Mouse (Mus musculus): ENCODE measurements around the gene Rnf181. TPM values are rescaled to one million over a fixed set of nuclear protein-coding genes. Genes with fewer than 3 reads are reported as not detected.

Gene Rnf181
- polyA plus RNA-seq, 1 experiment from 2014 or later: 86.5 TPM

GRCm38 (mm10) chr6:72359343-72359742 lies 7.4 kb downstream of the Rnf181 start:
- no peak overlapping the region for H3K4me3 ChIP-seq (ENCODE audit: low read depth, low read length)
- peaks cover 24% of the 10 kb centered on the region for H3K27me3 ChIP-seq (ENCODE audit: control insufficient read depth, insufficient read depth, low read depth, low read length)
- H3K4me2 ChIP-seq (ENCODE audit: low read depth, low read length): no peak overlapping the region
- H3K4me1 ChIP-seq (ENCODE audit: control insufficient read depth, low read depth, low read length): peaks cover 55% of the 10 kb centered on the region
- H3K9me3 ChIP-seq (replicated peaks; ENCODE audit: control insufficient read depth, low read length): no peaks in the 10 kb centered on the region
- no peak overlapping the region for H3K9ac ChIP-seq (ENCODE audit: low read depth, low read length)
- WGBS (ENCODE audit: insufficient replicate concordance): 56% methylated on average over 2 of the region's 2 CpGs
- peaks cover 16% of the 10 kb centered on the region for H3K36me3 ChIP-seq (ENCODE audit: control insufficient read depth, insufficient read depth)
- no peak overlapping the region for H3K27ac ChIP-seq (ENCODE audit: low read length)
- ATAC-seq (ENCODE audit: low read depth): no peak

GRCm38 (mm10) chr6:72358086-72358764 lies 8.5 kb downstream of the Rnf181 start:
- WGBS (ENCODE audit: insufficient replicate concordance): 73% methylated on average over 10 of the region's 10 CpGs
- Histone ChIP-seq H3K36me3 (ENCODE audit: control insufficient read depth, insufficient read depth) (peaks cover 16% of the 10 kb centered on the region), H3K9me3 (replicated peaks; ENCODE audit: control insufficient read depth, low read length) (no peaks in the 10 kb centered on the region), H3K27ac (ENCODE audit: low read length) (no peak overlapping the region), H3K9ac (ENCODE audit: low read depth, low read length) (no peak overlapping the region), H3K4me3 (ENCODE audit: low read depth, low read length) (no peak overlapping the region), H3K4me1 (ENCODE audit: control insufficient read depth, low read depth, low read length) (peaks cover 56% of the 10 kb centered on the region), H3K4me2 (ENCODE audit: low read depth, low read length) (no peak overlapping the region), H3K27me3 (ENCODE audit: control insufficient read depth, insufficient read depth, low read depth, low read length) (peaks cover 32% of the 10 kb centered on the region)
- ATAC-seq (ENCODE audit: low read depth): no peak

- H3K27ac ChIP-seq (ENCODE audit: low read length): no peak overlapping the region
- 53% methylated on average over 5 of the region's 5 CpGs for WGBS (ENCODE audit: insufficient replicate concordance)
- H3K4me2 ChIP-seq (ENCODE audit: low read depth, low read length): peak overlapping the region; percentile 58; the same call in 1 of the 2 replicates
- H3K4me1 ChIP-seq (ENCODE audit: control insufficient read depth, low read depth, low read length): peaks cover 51% of the 10 kb centered on the region
- H3K27me3 ChIP-seq (ENCODE audit: control insufficient read depth, insufficient read depth, low read depth, low read length): peaks cover 32% of the 10 kb centered on the region
- no peak overlapping the region for H3K4me3 ChIP-seq (ENCODE audit: low read depth, low read length)
- no peaks in the 10 kb centered on the region for H3K9me3 ChIP-seq (replicated peaks; ENCODE audit: control insufficient read depth, low read length)
- peak; percentile 22 for ATAC-seq (ENCODE audit: low read depth)
- no peak overlapping the region for H3K9ac ChIP-seq (ENCODE audit: low read depth, low read length)
- peaks cover 16% of the 10 kb centered on the region for H3K36me3 ChIP-seq (ENCODE audit: control insufficient read depth, insufficient read depth)
These were observed 9.3 kb downstream of the Rnf181 start for GRCm38 (mm10) chr6:72357164-72358079.

- H3K36me3 ChIP-seq (ENCODE audit: control insufficient read depth, insufficient read depth): peaks cover 16% of the 10 kb centered on the region
- peak overlapping the region; percentile 45 for H3K27ac ChIP-seq (ENCODE audit: low read length)
- peaks cover 55% of the 10 kb centered on the region for H3K4me1 ChIP-seq (ENCODE audit: control insufficient read depth, low read depth, low read length)
These were observed 10.7 kb downstream of the Rnf181 start for GRCm38 (mm10) chr6:72356001-72356532.

GRCm38 (mm10) chr6:72355066-72355911 lies 11.5 kb downstream of the Rnf181 start, which contains the start of gene Tmem150a:
TSS of gene Tmem150a (plus strand) at chr6:72355447.
- peak within 1 kb of the TSS; percentile 61 for H3K4me3 ChIP-seq (ENCODE audit: low read depth, low read length)
- peak within 1 kb of the TSS; percentile 57 for H3K9ac ChIP-seq (ENCODE audit: low read depth, low read length)
- H3K4me2 ChIP-seq (ENCODE audit: low read depth, low read length): peak within 1 kb of the TSS; percentile 58
- no peaks in the 10 kb centered on the region for H3K9me3 ChIP-seq (replicated peaks; ENCODE audit: control insufficient read depth, low read length)
- peak; percentile 75 for ATAC-seq (ENCODE audit: low read depth)
- H3K4me1 ChIP-seq (ENCODE audit: control insufficient read depth, low read depth, low read length): peaks cover 53% of the 10 kb centered on the region
- H3K27ac ChIP-seq (ENCODE audit: low read length): peak within 1 kb of the TSS; percentile 54
- peaks cover 32% of the 10 kb centered on the region for H3K27me3 ChIP-seq (ENCODE audit: control insufficient read depth, insufficient read depth, low read depth, low read length)
- under 1% methylated on average over 70 of the region's 71 CpGs for WGBS (ENCODE audit: insufficient replicate concordance)
- peaks cover 16% of the 10 kb centered on the region for H3K36me3 ChIP-seq (ENCODE audit: control insufficient read depth, insufficient read depth)

More at GRCm38 (mm10) chr6:72356001-72356532, 10.7 kb downstream of the Rnf181 start:
- Histone ChIP-seq H3K9ac (ENCODE audit: low read depth, low read length) (peak overlapping the region; percentile 57), H3K9me3 (replicated peaks; ENCODE audit: control insufficient read depth, low read length) (no peaks in the 10 kb centered on the region), H3K4me2 (ENCODE audit: low read depth, low read length) (peak overlapping the region; percentile 58), H3K27me3 (ENCODE audit: control insufficient read depth, insufficient read depth, low read depth, low read length) (peaks cover 32% of the 10 kb centered on the region), H3K4me3 (ENCODE audit: low read depth, low read length) (peak overlapping the region; percentile 61)
- peak; percentile 14; the same call in 1 of the 2 replicates for ATAC-seq (ENCODE audit: low read depth)
- WGBS (ENCODE audit: insufficient replicate concordance): 45% methylated on average over 8 of the region's 8 CpGs

- Histone ChIP-seq H3K36me3 (ENCODE audit: control insufficient read depth, insufficient read depth) (peaks cover 9% of the 10 kb centered on the region), H3K27ac (ENCODE audit: low read length) (peak overlapping the region; percentile 10; the same call in 1 of the 2 replicates), H3K27me3 (ENCODE audit: control insufficient read depth, insufficient read depth, low read depth, low read length) (peaks cover 32% of the 10 kb centered on the region), H3K4me1 (ENCODE audit: control insufficient read depth, low read depth, low read length) (peaks cover 50% of the 10 kb centered on the region), H3K4me3 (ENCODE audit: low read depth, low read length) (no peak overlapping the region), H3K4me2 (ENCODE audit: low read depth, low read length) (no peak overlapping the region), H3K9ac (ENCODE audit: low read depth, low read length) (no peak overlapping the region), H3K9me3 (replicated peaks; ENCODE audit: control insufficient read depth, low read length) (no peaks in the 10 kb centered on the region)
- 61% methylated on average over 1 of the region's 1 CpGs for WGBS (ENCODE audit: insufficient replicate concordance)
- no peak for ATAC-seq (ENCODE audit: low read depth)
These were observed 12.7 kb downstream of the Rnf181 start for GRCm38 (mm10) chr6:72354025-72354424.

- H3K27me3 ChIP-seq (ENCODE audit: control insufficient read depth, insufficient read depth, low read depth, low read length): peaks cover 32% of the 10 kb centered on the region
- no peak overlapping the region for H3K4me2 ChIP-seq (ENCODE audit: low read depth, low read length)
- no peak overlapping the region for H3K4me3 ChIP-seq (ENCODE audit: low read depth, low read length)
- 52% methylated on average over 5 of the region's 5 CpGs for WGBS (ENCODE audit: insufficient replicate concordance)
- peak overlapping the region; percentile 53 for H3K27ac ChIP-seq (ENCODE audit: low read length)
- peaks cover 9% of the 10 kb centered on the region for H3K36me3 ChIP-seq (ENCODE audit: control insufficient read depth, insufficient read depth)
- H3K9me3 ChIP-seq (replicated peaks; ENCODE audit: control insufficient read depth, low read length): no peaks in the 10 kb centered on the region
- no peak for ATAC-seq (ENCODE audit: low read depth)
- H3K9ac ChIP-seq (ENCODE audit: low read depth, low read length): no peak overlapping the region
- H3K4me1 ChIP-seq (ENCODE audit: control insufficient read depth, low read depth, low read length): peaks cover 54% of the 10 kb centered on the region
These were observed 13.9 kb downstream of the Rnf181 start for GRCm38 (mm10) chr6:72352636-72353405.

GRCm38 (mm10) chr6:72350214-72350613 lies 16.5 kb downstream of the Rnf181 start:
- H3K4me1 ChIP-seq (ENCODE audit: control insufficient read depth, low read depth, low read length): peaks cover 55% of the 10 kb centered on the region
- ATAC-seq (ENCODE audit: low read depth): no peak
- WGBS (ENCODE audit: insufficient replicate concordance): 64% methylated on average over 2 of the region's 2 CpGs
- no peak overlapping the region for H3K4me3 ChIP-seq (ENCODE audit: low read depth, low read length)
- H3K36me3 ChIP-seq (ENCODE audit: control insufficient read depth, insufficient read depth): peaks cover 9% of the 10 kb centered on the region
- H3K9ac ChIP-seq (ENCODE audit: low read depth, low read length): no peak overlapping the region
- H3K27me3 ChIP-seq (ENCODE audit: control insufficient read depth, insufficient read depth, low read depth, low read length): peaks cover 16% of the 10 kb centered on the region
- H3K27ac ChIP-seq (ENCODE audit: low read length): no peak overlapping the region
- no peaks in the 10 kb centered on the region for H3K9me3 ChIP-seq (replicated peaks; ENCODE audit: control insufficient read depth, low read length)
- H3K4me2 ChIP-seq (ENCODE audit: low read depth, low read length): no peak overlapping the region
